Mouse (Mus musculus): ENCODE results near the gene Pkig. TPM values are rescaled to one million over a fixed set of nuclear protein-coding genes. Genes with fewer than 3 reads are reported as not detected.

The Pkig gene
- polyA plus RNA-seq (2012; rRNA removed), result 49.6 and 57.4 TPM in 2 replicates

DNA sequence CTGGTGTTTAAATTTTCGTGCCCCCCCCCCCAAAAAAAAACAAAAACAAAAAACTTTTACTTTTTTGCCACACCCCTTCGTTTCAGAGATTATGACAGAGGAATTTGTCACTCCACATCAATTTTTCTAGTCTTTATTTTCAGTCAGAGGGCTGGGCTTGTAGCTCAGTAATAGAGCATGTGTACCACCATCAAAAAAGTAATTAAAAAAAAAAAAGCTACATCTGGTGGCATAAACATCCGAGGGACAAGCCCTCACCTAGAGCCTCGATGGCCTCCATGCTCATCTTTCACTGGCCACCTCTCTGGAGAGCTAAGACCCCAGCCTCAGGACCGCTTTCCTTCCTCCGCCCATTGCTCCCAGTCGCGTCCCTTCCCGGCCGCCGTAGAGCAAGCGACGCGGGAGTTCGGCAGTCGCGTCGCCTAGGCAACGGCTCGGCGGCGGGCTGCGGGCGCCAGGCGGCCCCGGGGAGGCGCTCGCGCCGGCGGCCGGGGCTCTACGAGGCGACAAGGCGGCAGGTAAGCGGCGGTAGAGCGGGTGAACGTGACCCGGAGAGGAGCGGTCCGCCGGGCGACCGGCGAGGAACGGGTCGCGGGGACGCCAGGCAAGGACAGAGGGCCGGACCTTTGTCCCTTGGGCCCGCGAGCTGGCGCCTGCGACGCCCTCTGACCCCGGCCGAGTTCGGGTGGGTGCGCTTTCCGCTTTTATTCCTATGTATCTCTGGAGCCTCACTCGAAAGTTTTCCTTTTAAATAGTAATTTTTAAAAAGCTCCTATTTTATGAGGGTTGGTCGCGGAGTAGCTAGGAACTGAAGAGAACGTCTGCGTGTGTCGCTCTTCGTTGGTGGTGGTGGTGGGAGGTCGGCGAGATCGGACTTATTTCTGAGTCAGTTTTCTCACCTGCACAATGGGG is at the start of gene Pkig:
Gene Pkig (plus strand): TSS at position 412 of the 912 bp plus-strand sequence.
- under 1% methylated on average over 71 of the region's 71 CpGs for WGBS
- peak; percentile 90 to 91 for DNase-seq
- peak within 1 kb of the TSS; percentile 68 for H3K4me3 ChIP-seq (replicated peaks; ENCODE audit: insufficient read depth, low read depth, low read length)
- peak within 1 kb of the TSS; percentile 42; the same call in 1 of the 2 replicates for H3K27ac ChIP-seq (ENCODE audit: insufficient read depth, low read length)
- no peaks in the 10 kb centered on the region for H3K27me3 ChIP-seq (ENCODE audit: control insufficient read depth, insufficient read depth, low read length)
- TF ChIP-seq CTCF (IDR thresholded peaks at IDR 0.05; ENCODE audit: borderline replicate concordance, insufficient read depth, low read depth, low read length), result no peak
- 0 out of 2 replicates have a peak, but pooled peaks have one; percentile 14 for TF ChIP-seq POLR2A (IDR thresholded peaks at IDR 0.05; ENCODE audit: borderline replicate concordance, insufficient read depth, low read length)
- H3K4me1 ChIP-seq (ENCODE audit: control insufficient read depth, insufficient read depth, low read length), result peaks cover 17% of the 10 kb centered on the region

DNA sequence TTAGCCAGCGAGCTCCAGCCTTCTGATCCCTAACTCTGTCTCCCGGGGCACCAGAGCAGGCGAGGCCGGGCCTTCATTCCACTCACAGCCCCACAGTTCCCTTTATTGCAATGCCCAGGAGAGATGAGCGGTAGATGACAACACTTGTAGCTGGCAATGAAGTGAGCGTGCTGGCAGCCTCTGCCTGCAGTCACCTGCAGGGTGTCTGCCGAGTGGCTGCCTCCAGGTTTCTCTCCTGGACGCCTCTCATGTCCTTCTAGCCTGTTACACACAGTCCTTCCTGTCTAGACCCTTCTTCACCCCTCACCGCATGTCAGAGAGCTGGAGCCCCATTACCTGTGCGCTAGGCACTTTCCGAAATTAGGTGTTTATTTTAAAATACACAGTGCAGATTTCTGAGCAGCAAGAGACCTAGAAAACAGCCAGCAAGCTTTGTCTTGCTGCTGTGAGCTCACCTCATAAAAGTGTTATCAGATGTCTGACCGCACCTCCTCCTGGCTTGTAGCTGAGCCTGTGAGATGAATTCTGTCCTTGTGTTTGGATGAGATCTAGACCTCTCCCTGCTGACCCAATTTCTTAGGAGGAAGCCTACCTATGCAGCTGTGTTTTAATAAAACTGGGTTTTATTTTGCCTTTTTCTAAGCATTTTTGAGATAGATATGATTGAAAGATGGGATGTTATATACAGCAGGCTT is 48.8 kb upstream of the Pkig start:
- no peak overlapping the region for H3K4me3 ChIP-seq (replicated peaks; ENCODE audit: insufficient read depth, low read depth, low read length)
- H3K27me3 ChIP-seq (ENCODE audit: control insufficient read depth, insufficient read depth, low read length), result no peaks in the 10 kb centered on the region
- H3K27ac ChIP-seq (ENCODE audit: insufficient read depth, low read length), result peak overlapping the region; percentile 66
- TF ChIP-seq POLR2A (IDR thresholded peaks at IDR 0.05; ENCODE audit: borderline replicate concordance, insufficient read depth, low read length) (no peak), CTCF (IDR thresholded peaks at IDR 0.05; ENCODE audit: borderline replicate concordance, insufficient read depth, low read depth, low read length) (no peak; the same call in 1 of the 2 replicates)
- WGBS, result 18% methylated on average over 12 of the region's 12 CpGs
- peak; percentile 52 to 62 for DNase-seq
- peaks cover 7% of the 10 kb centered on the region for H3K4me1 ChIP-seq (ENCODE audit: control insufficient read depth, insufficient read depth, low read length)

- H3K27ac ChIP-seq (ENCODE audit: insufficient read depth, low read length), result no peak overlapping the region
- H3K27me3 ChIP-seq (ENCODE audit: control insufficient read depth, insufficient read depth, low read length), result no peaks in the 10 kb centered on the region
- H3K4me3 ChIP-seq (replicated peaks; ENCODE audit: insufficient read depth, low read depth, low read length), result no peak overlapping the region
- TF ChIP-seq POLR2A (IDR thresholded peaks at IDR 0.05; ENCODE audit: borderline replicate concordance, insufficient read depth, low read length) (no peak), CTCF (IDR thresholded peaks at IDR 0.05; ENCODE audit: borderline replicate concordance, insufficient read depth, low read depth, low read length) (no peak)
- WGBS, result 82% methylated on average over 9 of the region's 9 CpGs
- DNase-seq, result no peak
- H3K4me1 ChIP-seq (ENCODE audit: control insufficient read depth, insufficient read depth, low read length), result peaks cover 7% of the 10 kb centered on the region
Observed at GRCm38 (mm10) chr2:163611176-163611575, 47.0 kb upstream of the Pkig start.

- H3K4me3 ChIP-seq (replicated peaks; ENCODE audit: insufficient read depth, low read depth, low read length), result no peak overlapping the region
- H3K27ac ChIP-seq (ENCODE audit: insufficient read depth, low read length), result no peak overlapping the region
- WGBS, result 97% methylated on average over 5 of the region's 5 CpGs
- no peaks in the 10 kb centered on the region for H3K27me3 ChIP-seq (ENCODE audit: control insufficient read depth, insufficient read depth, low read length)
- no peak for DNase-seq
- peaks cover 7% of the 10 kb centered on the region for H3K4me1 ChIP-seq (ENCODE audit: control insufficient read depth, insufficient read depth, low read length)
- TF ChIP-seq CTCF (IDR thresholded peaks at IDR 0.05; ENCODE audit: borderline replicate concordance, insufficient read depth, low read depth, low read length), result no peak
- TF ChIP-seq POLR2A (IDR thresholded peaks at IDR 0.05; ENCODE audit: borderline replicate concordance, insufficient read depth, low read length), result no peak
Observed at GRCm38 (mm10) chr2:163613206-163613605, 45.0 kb upstream of the Pkig start.

DNA sequence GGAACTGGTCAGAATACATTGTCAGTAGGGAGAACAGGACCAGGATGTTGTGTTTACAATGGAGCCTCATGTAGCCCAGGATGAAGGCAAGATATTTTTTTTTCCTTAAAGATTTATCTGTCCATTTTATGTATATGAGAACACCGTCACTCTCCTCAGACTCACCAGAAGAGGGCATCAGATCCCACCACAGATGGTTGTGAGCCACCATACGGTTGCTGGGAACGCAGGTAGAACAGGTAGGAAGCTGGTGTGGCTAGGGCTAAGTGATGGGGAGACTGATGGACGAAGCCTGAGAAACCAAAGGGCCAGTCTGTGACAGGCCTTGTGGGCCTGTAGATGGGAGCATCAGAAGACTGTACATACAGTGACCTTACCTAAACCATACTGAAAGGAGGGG is 44.2 kb upstream of the Pkig start:
- WGBS, result 93% methylated on average over 4 of the region's 4 CpGs
- TF ChIP-seq POLR2A (IDR thresholded peaks at IDR 0.05; ENCODE audit: borderline replicate concordance, insufficient read depth, low read length), result no peak
- no peak for TF ChIP-seq CTCF (IDR thresholded peaks at IDR 0.05; ENCODE audit: borderline replicate concordance, insufficient read depth, low read depth, low read length)
- DNase-seq, result no peak
- peaks cover 5% of the 10 kb centered on the region for H3K4me1 ChIP-seq (ENCODE audit: control insufficient read depth, insufficient read depth, low read length)
- H3K27me3 ChIP-seq (ENCODE audit: control insufficient read depth, insufficient read depth, low read length), result no peaks in the 10 kb centered on the region
- no peak overlapping the region for H3K27ac ChIP-seq (ENCODE audit: insufficient read depth, low read length)
- H3K4me3 ChIP-seq (replicated peaks; ENCODE audit: insufficient read depth, low read depth, low read length), result no peak overlapping the region

DNA sequence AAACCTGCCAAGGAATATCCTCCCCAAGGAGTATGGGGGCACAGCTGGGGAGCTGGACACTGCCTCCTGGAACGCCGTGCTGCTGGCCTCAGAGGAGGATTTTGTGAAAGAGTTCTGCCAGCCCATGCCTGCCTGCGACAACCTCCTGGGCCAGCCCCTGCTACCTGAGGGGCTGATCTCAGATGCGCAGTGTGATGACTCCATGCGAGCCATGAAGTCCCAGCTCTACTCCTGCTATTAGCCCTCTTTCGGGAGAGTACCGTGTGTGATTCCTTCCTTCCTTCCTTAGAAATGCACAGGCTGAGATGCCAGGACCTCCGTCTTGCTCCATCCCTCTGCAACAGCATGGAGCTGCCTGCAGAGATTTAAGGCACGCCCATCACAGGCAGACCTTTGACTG is 42.8 kb upstream of the Pkig start:
- DNase-seq, result no peak
- Histone ChIP-seq H3K4me1 (ENCODE audit: control insufficient read depth, insufficient read depth, low read length) (0 out of 2 replicates have a peak, but pooled peaks cover 2% of the 10 kb centered on the region), H3K27ac (ENCODE audit: insufficient read depth, low read length) (no peak overlapping the region), H3K27me3 (ENCODE audit: control insufficient read depth, insufficient read depth, low read length) (no peaks in the 10 kb centered on the region), H3K4me3 (replicated peaks; ENCODE audit: insufficient read depth, low read depth, low read length) (no peak overlapping the region)
- WGBS, result 69% methylated on average over 9 of the region's 9 CpGs
- no peak for TF ChIP-seq CTCF (IDR thresholded peaks at IDR 0.05; ENCODE audit: borderline replicate concordance, insufficient read depth, low read depth, low read length)
- TF ChIP-seq POLR2A (IDR thresholded peaks at IDR 0.05; ENCODE audit: borderline replicate concordance, insufficient read depth, low read length), result no peak

DNA sequence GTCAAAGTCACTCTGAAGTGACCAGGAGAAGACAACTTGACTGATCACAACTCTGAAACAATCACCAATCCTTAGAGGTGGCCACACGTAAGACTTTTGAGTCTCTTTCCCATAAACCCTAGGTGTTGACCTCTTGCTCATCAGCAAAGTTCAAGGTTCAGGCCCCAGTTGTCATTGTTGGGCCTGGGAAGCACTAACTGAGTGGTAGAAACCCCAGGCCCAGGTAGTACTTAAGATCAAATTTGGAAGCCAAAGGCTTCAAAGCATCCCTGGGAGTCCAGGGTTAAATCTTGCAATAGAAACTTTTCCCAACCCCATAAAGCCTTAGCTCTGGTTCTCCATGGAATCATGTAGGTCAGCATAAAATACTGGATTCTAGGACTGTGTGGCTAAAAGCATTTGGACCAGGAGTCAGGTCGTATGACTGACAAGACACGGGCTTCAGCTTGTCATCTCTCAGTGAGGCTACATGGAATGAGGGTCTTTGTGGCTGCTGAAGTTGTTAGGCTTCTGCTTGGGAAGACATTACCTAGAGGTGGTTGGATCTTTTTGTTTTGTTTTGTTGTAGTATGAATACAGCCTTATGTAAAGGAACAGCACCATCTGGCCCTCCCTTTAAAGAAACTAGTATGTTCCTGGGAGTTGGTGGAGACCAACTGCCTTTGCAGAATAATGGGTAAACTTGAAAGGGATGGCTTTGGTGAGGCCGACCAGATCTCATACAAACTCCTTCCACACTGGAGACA is 42.1 kb upstream of the Pkig start:
- no peaks in the 10 kb centered on the region for H3K4me1 ChIP-seq (ENCODE audit: control insufficient read depth, insufficient read depth, low read length)
- H3K27me3 ChIP-seq (ENCODE audit: control insufficient read depth, insufficient read depth, low read length), result no peaks in the 10 kb centered on the region
- 89% methylated on average over 4 of the region's 4 CpGs for WGBS
- no peak overlapping the region for H3K4me3 ChIP-seq (replicated peaks; ENCODE audit: insufficient read depth, low read depth, low read length)
- no peak for TF ChIP-seq POLR2A (IDR thresholded peaks at IDR 0.05; ENCODE audit: borderline replicate concordance, insufficient read depth, low read length)
- TF ChIP-seq CTCF (IDR thresholded peaks at IDR 0.05; ENCODE audit: borderline replicate concordance, insufficient read depth, low read depth, low read length), result no peak
- no peak overlapping the region for H3K27ac ChIP-seq (ENCODE audit: insufficient read depth, low read length)
- DNase-seq, result no peak

Measured in cerebellum, adult 2 months (tissue).